Mouse (Mus musculus) cerebellum, postnatal 25 days (tissue): ENCODE data around the gene Foxc2.

Experiments used
- DNase-seq, 2 experiments: peaks; one replicate each; pipeline ENCODE4 v3.0.0; 2021; ENCODE audit warnings: mixed read lengths in 2 of 2

Gene Foxc2

DNA sequence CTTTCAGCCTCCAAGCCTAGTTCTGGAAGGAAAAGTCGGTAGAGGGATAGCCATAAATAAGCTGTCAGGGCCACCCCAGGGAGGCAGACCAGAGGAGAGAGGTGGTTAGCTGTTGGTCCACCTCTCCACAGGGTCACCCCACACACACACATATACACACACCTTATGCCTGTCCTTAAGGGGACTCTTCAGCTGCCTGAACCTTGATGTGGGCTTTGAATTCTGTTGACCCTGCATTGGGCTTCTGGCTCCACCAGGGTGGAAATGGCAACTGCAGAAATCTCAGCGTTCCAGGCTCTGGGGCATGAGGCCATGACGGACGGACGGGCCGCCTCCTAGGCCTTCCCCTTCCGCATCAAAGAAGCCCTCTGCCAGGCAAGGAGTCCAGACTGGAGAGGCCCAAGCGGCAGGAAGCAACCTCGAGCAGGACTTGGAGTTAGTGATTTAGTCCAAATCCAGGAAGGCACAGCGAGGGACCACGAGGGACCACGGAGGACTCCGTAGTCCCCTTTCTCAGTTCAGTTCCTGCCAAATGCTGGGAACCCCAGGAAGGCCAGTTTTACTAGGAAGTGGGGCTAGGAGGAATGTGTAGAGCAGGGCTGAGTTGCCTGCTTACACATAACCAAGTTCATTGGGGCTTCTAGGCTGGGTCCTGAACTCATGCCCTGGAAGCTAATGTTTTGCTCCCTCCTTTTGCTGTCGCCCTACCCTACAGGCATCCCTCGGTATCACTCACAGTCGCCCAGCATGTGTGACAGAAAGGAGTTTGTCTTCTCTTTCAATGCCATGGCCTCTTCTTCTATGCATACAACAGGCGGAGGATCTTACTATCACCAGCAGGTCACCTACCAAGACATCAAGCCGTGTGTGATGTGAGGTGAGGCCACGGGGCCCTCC, 29.7 kb upstream of the Foxc2 start:
- no peak for DNase-seq

- no peak for DNase-seq
Measured at GRCm38 (mm10) chr8:121088281-121088680, 27.7 kb upstream of the Foxc2 start.

DNA sequence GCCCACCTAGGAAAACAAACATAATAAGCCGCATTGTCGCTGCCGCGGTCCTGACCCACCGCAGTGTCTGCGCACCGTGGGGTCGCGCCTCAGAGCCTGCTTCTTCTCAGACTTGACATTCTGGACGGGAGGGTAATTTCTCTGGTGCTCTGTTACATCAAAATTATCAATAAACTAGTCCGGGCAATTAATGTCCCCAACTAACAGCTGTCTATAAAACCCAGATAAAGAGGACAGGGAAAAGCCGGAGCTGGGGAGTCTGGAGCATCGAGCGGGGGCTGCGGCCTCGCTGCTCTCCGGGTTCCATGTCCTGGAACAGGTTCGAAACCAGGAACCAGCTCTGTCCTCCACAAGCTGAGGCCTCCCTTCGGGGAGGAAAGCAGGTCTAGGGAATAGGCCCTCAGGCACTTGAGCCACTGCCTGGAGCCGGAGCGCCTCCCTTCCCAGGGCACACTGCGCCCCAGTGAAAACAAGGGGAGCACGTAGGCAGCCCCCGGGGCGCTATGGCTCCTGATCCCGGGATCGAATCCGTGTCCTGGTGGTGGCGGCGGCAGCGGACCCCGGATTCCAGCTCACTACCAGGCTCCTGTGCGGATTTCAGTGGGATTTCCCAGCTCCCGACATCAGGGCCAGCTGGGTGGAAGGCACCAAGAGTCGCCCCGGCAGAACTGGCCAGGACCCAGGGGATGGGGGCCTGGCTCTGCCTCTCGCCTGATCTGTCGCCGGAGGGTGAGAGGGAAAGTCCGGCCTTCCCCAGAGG, 26.9 kb upstream of the Foxc2 start:
- DNase-seq, result no peak

GRCm38 (mm10) chr8:121089631-121090380, 26.2 kb upstream of the Foxc2 start:
- no peak for DNase-seq

- DNase-seq, result no peak
Measured at GRCm38 (mm10) chr8:121090716-121091115, 25.3 kb upstream of the Foxc2 start.

- DNase-seq, result no peak
Measured at GRCm38 (mm10) chr8:121092141-121092540, 23.8 kb upstream of the Foxc2 start.

DNA sequence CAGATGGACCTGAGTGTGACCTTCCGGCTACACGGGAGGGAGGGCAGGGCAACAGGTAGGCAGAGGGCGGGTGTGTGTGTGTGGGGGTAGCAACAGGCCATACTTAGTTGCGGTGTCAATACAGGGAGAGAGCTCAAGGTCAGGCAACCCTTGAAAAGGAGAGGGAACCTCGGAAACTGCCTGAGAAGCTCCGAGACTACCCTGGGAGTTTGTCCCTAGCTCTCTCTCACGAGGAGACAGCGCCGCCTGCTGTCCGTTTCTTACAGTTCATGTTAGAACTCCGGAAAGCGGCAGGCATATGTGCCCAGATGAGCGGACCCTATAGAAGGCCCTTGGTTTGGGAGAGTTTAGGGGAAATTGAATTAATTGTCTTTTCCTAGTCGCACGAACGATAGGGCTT, 23.3 kb upstream of the Foxc2 start:
- DNase-seq, result peak; percentile 79 to 89

DNA sequence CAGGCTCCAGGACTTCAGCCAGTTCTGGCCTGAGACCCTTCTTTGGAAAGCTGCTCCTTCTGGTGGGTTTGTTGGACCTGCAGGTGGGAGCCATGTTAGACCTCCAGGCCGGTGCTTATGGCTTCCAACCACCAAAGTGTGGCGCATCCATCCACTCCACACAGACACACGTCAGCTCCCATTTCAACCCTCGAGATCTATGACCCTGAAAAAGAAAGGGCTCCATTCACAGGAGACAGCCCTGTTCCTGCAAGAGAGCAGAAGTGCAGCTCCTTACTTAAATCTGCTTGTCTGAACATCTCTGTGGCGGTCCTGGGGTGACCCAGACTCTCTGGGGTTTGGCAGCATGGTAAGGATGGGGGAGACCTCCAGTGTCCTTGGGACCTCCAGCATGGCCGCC, 22.5 kb upstream of the Foxc2 start:
- no peak for DNase-seq

GRCm38 (mm10) chr8:121104049-121104818, 11.7 kb upstream of the Foxc2 start:
- peak; percentile 74 to 84 for DNase-seq

DNA sequence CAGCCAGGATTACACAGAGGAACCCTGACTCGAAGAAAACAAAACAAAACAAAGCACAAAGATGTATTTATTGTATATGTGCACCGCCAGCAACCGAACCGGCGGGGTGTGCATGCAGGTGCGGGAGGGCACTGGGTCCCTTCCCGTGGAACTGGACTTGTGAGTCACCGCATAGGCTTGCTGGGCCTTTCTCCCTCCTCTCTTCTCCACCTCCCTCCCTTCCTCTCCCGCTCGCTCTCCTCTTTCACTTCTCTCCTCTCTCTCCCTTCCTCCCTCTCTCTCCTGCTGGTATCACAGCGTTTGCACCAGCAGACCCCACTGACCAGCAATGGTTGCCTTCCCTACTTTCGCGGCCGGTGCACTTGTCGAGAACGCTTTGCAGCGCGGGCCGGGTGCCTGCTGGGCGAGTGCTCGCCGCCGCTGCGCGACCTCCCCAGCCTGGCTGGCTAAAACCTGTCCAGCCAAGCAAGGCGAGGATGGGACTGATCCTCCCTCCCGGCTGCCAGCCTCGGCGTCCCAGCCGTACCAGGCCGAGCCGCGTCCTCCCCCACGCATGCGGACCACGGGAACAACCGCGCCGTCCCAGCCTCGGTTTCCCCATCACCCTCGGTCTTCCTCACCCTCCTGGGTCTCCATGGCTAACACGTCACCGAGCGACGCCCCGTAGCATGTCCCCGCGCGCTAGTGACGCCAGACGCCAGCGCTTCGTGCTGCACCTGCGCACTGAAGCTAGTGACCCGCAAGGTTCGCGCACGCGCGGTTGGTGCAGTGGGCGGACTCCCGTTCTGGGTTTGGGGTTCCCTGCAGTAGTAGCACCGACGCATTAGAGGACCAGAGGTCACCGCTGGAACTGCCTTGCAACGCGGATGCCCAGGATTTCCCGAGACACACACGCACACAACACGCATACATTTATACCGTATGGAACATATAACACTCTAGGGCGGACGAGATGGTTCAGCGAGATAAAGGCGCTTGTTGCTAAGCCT, 8.0 kb upstream of the Foxc2 start, which contains the start of gene Mthfsd:
Mthfsd (minus strand) TSS at position 725 of the 989 bp plus-strand sequence.
- peak; percentile 99 to 100 for DNase-seq

GRCm38 (mm10) chr8:121108657-121109056, 7.3 kb upstream of the Foxc2 start:
- DNase-seq, result no peak

- DNase-seq, result no peak
Measured at GRCm38 (mm10) chr8:121111145-121111907, 4.6 kb upstream of the Foxc2 start.

DNA sequence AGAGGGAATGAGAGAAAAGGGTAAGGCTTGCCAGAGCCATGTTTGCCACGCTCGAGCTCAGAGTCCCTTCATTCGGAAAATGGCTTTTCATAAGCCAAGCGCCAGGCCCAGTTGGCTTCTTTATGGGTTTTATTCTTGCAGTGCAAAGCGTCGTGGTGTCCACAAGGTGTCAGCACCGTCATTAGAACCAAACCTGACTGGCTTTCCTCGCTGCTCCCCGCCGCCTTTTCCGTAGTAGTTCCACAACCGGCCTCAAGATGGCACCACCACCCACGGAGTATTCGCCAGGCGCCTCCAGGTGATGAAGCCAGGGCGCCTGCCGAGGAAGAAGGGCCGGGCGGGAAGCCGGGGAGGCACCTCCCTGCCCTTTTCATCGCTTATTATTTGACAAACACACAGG, 2.7 kb upstream of the Foxc2 start:
- peak; percentile 98 to 99 for DNase-seq

GRCm38 (mm10) chr8:121115136-121115535, 835 bp upstream of the Foxc2 start:
- no peak for DNase-seq

DNA sequence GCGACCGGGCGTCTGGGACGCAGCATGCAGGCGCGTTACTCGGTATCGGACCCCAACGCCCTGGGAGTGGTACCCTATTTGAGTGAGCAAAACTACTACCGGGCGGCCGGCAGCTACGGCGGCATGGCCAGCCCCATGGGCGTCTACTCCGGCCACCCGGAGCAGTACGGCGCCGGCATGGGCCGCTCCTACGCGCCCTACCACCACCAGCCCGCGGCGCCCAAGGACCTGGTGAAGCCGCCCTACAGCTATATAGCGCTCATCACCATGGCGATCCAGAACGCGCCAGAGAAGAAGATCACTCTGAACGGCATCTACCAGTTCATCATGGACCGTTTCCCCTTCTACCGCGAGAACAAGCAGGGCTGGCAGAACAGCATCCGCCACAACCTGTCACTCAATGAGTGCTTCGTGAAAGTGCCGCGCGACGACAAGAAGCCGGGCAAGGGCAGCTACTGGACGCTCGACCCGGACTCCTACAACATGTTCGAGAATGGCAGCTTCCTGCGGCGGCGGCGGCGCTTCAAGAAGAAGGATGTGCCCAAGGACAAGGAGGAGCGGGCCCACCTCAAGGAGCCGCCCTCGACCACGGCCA, 717 bp downstream of the Foxc2 start:
- no peak for DNase-seq

DNA sequence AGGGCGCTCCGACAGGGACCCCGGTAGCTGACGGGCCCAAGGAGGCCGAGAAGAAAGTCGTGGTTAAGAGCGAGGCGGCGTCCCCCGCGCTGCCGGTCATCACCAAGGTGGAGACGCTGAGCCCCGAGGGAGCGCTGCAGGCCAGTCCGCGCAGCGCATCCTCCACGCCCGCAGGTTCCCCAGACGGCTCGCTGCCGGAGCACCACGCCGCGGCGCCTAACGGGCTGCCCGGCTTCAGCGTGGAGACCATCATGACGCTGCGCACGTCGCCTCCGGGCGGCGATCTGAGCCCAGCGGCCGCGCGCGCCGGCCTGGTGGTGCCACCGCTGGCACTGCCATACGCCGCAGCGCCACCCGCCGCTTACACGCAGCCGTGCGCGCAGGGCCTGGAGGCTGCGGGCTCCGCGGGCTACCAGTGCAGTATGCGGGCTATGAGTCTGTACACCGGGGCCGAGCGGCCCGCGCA, 1.2 kb downstream of the Foxc2 start:
- no peak for DNase-seq

DNA sequence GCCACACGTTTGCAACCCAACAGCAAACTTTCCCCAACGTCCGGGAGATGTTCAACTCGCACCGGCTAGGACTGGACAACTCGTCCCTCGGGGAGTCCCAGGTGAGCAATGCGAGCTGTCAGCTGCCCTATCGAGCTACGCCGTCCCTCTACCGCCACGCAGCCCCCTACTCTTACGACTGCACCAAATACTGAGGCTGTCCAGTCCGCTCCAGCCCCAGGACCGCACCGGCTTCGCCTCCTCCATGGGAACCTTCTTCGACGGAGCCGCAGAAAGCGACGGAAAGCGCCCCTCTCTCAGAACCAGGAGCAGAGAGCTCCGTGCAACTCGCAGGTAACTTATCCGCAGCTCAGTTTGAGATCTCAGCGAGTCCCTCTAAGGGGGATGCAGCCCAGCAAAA, 1.9 kb downstream of the Foxc2 start:
- no peak for DNase-seq

GRCm38 (mm10) chr8:121118634-121119420, 2.9 kb downstream of the Foxc2 start:
- no peak for DNase-seq
